Mouse (Mus musculus): ENCODE data around the gene Foxp1. TPM values are rescaled to one million over a fixed set of nuclear protein-coding genes. Genes with fewer than 3 reads are reported as not detected.

The Foxp1 gene
- total and polyA plus RNA-seq, 3 experiments, result 16.1 to 42.0 TPM; not detected in 1

DNA sequence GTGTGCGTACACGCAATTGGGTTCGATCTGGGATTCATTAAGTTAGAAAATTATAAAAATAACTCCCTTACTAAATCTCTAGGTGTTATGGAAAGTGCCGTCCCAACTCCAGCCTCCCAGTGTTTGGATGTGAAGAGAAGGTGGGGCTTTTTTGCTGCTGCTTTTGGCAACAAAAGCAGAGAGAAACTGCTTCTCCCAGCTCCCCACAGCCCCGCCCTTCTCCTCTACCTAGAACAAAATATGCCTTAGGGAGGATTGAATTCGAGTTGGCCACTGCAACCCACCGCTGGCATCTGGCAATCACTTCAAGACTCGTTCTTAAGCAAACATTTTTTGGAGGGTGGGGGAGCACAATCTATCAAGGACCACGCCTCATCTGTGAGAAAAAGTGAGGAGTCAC lies 47.5 kb downstream of the Foxp1 start:
- no peak overlapping the region for H3K27ac ChIP-seq (ENCODE audit: control insufficient read depth, low read depth, low read length)
- no peaks in the 10 kb centered on the region for H3K9me3 ChIP-seq (replicated peaks; ENCODE audit: insufficient read depth, low read length)
- H3K36me3 ChIP-seq (ENCODE audit: control insufficient read depth in 1 of 2, insufficient read depth in 2 of 2, low read length in 2 of 2), result no peaks in the 10 kb centered on the region
- TF ChIP-seq JUND (IDR thresholded peaks at IDR 0.05; ENCODE audit: low read depth, low read length) (no peak), KAT2A (conservative IDR thresholded peaks at IDR 0.05; ENCODE audit: low read depth, low read length) (no peak), RCOR1 (IDR thresholded peaks at IDR 0.05; ENCODE audit: low read depth, low read length) (no peak), CHD2 (IDR thresholded peaks at IDR 0.05; ENCODE audit: low read length) (no peak), UBTF (IDR thresholded peaks at IDR 0.05; ENCODE audit: borderline replicate concordance, insufficient read depth, low read depth, low read length) (no peak), ZC3H11A (IDR thresholded peaks at IDR 0.05; ENCODE audit: low read depth, low read length) (no peak), SIN3A (IDR thresholded peaks at IDR 0.05; ENCODE audit: low read length) (no peak), RAD21 (IDR thresholded peaks at IDR 0.05; ENCODE audit: low read depth, low read length) (no peak), GATA1 (IDR thresholded peaks at IDR 0.05; ENCODE audit: low read depth, low read length) (no peak), POLR2AphosphoS2 (IDR thresholded peaks at IDR 0.05; ENCODE audit: low read length) (no peak), CHD1 (IDR thresholded peaks at IDR 0.05; ENCODE audit: low read depth, low read length) (no peak), TAL1 (IDR thresholded peaks at IDR 0.05; ENCODE audit: low read length) (no peak), MAX (IDR thresholded peaks at IDR 0.05; ENCODE audit: low read length) (no peak), TCF12 (IDR thresholded peaks at IDR 0.05; ENCODE audit: low read depth, low read length) (no peak), SMC3 (IDR thresholded peaks at IDR 0.05; ENCODE audit: low read depth, low read length) (no peak)
- no peaks in the 10 kb centered on the region for H3K4me1 ChIP-seq (ENCODE audit: control insufficient read depth in 1 of 2, insufficient read depth in 2 of 2, low read length in 2 of 2)
- no peak for DNase-seq (ENCODE audit: low read depth, low spot score)
- H3K4me3 ChIP-seq (ENCODE audit: control insufficient read depth in 1 of 2, insufficient read depth in 1 of 2, low read depth in 2 of 2, low read length in 2 of 2), result no peak overlapping the region
- H3K79me2 ChIP-seq (ENCODE audit: control insufficient read depth, insufficient read depth, low read length, poor library complexity), result no peaks in the 10 kb centered on the region
- no peak overlapping the region for H3K9ac ChIP-seq (ENCODE audit: control insufficient read depth, low read depth, low read length, poor library complexity, severe bottlenecking)
- no peaks in the 10 kb centered on the region for H3K27me3 ChIP-seq (ENCODE audit: control insufficient read depth in 1 of 2, insufficient read depth in 2 of 2, low read length in 2 of 2)

- Histone ChIP-seq H3K27ac (ENCODE audit: control insufficient read depth, low read depth, low read length) (no peak overlapping the region), H3K27me3 (ENCODE audit: control insufficient read depth in 1 of 2, insufficient read depth in 2 of 2, low read length in 2 of 2) (no peaks in the 10 kb centered on the region), H3K4me1 (ENCODE audit: control insufficient read depth in 1 of 2, insufficient read depth in 2 of 2, low read length in 2 of 2) (no peaks in the 10 kb centered on the region), H3K79me2 (ENCODE audit: control insufficient read depth, insufficient read depth, low read length, poor library complexity) (no peaks in the 10 kb centered on the region), H3K9me3 (replicated peaks; ENCODE audit: insufficient read depth, low read length) (no peaks in the 10 kb centered on the region), H3K9ac (ENCODE audit: control insufficient read depth, low read depth, low read length, poor library complexity, severe bottlenecking) (no peak overlapping the region), H3K4me3 (ENCODE audit: control insufficient read depth in 1 of 2, insufficient read depth in 1 of 2, low read depth in 2 of 2, low read length in 2 of 2) (no peak overlapping the region), H3K36me3 (ENCODE audit: control insufficient read depth in 1 of 2, insufficient read depth in 2 of 2, low read length in 2 of 2) (no peaks in the 10 kb centered on the region)
- DNase-seq (ENCODE audit: low read depth, low spot score), result no peak
- TF ChIP-seq MXI1 (IDR thresholded peaks at IDR 0.05; ENCODE audit: low read depth, low read length) (no peak), ZKSCAN1 (IDR thresholded peaks at IDR 0.05; ENCODE audit: low read depth, low read length) (no peak), CHD2 (IDR thresholded peaks at IDR 0.05; ENCODE audit: low read length) (no peak), TCF12 (IDR thresholded peaks at IDR 0.05; ENCODE audit: low read depth, low read length) (no peak), MEF2A (IDR thresholded peaks at IDR 0.05; ENCODE audit: extremely low read depth, insufficient replicate concordance, low read depth, low read length, poor library complexity, severe bottlenecking) (no peak), HCFC1 (IDR thresholded peaks at IDR 0.05; ENCODE audit: low read depth, low read length) (no peak)
Measured at GRCm38 (mm10) chr6:99470906-99471305, 51.6 kb downstream of the Foxp1 start.

All from MEL (cell line).